Mouse (Mus musculus) embryo, embryonic 10.5 days (tissue): ENCODE measurements around the gene Rasa4.
"Not testable (repeated sequence)": the region's sequence is repeated elsewhere in the genome, so short reads cannot be mapped to it uniquely, and the experiment has no call there.

Experiments
- DNase-seq: peaks from one replicate; pipeline ENCODE4 v3.0.0-alpha.2; 2015; ENCODE audit warnings: low spot score

The Rasa4 gene

GRCm38 (mm10) chr5:136109042-136109441 lies 25.3 kb downstream of the Rasa4 start:
- no peak for DNase-seq

- DNase-seq, result not testable (repeated sequence)
Observed at GRCm38 (mm10) chr5:136113546-136113945, 29.8 kb downstream of the Rasa4 start.

GRCm38 (mm10) chr5:136115891-136116783 lies 32.4 kb downstream of the Rasa4 start, which contains the start of gene Polr2j:
TSS of gene Polr2j (plus strand) at chr5:136116631.
- DNase-seq, result peak; percentile 99

GRCm38 (mm10) chr5:136116784-136117112 lies 33.0 kb downstream of the Rasa4 start:
- DNase-seq, result no peak

- no peak for DNase-seq
Observed at GRCm38 (mm10) chr5:136122165-136122564, 38.4 kb downstream of the Rasa4 start.

GRCm38 (mm10) chr5:136135571-136136291 lies 52.0 kb downstream of the Rasa4 start, which contains the start of the genes Lrwd1 and Alkbh4:
TSS of gene Lrwd1 (minus strand) at chr5:136136074.
TSS of gene Alkbh4 (plus strand) at chr5:136136146.
- DNase-seq, result peak; percentile 98

- peak; percentile 15 for DNase-seq
Observed at GRCm38 (mm10) chr5:136136292-136136990, 52.7 kb downstream of the Rasa4 start.

GRCm38 (mm10) chr5:136137658-136138274 lies 54.0 kb downstream of the Rasa4 start:
- DNase-seq, result peak; percentile 79

GRCm38 (mm10) chr5:136139393-136139792 lies 55.7 kb downstream of the Rasa4 start:
- no peak for DNase-seq

- no peak for DNase-seq
Observed at GRCm38 (mm10) chr5:136140057-136140482, 56.4 kb downstream of the Rasa4 start.

- DNase-seq, result no peak
Observed at GRCm38 (mm10) chr5:136142746-136143145, 59.0 kb downstream of the Rasa4 start.

GRCm38 (mm10) chr5:136143161-136143755 lies 59.5 kb downstream of the Rasa4 start:
- peak; percentile 3 for DNase-seq

- no peak for DNase-seq
Observed at GRCm38 (mm10) chr5:136144606-136145430, 61.1 kb downstream of the Rasa4 start.

GRCm38 (mm10) chr5:136146936-136147335 lies 63.2 kb downstream of the Rasa4 start:
- DNase-seq, result no peak

- DNase-seq, result no peak
Observed at GRCm38 (mm10) chr5:136147704-136148103, 64.0 kb downstream of the Rasa4 start.

GRCm38 (mm10) chr5:136149134-136149576 lies 65.4 kb downstream of the Rasa4 start:
- DNase-seq, result not testable (repeated sequence)

- no peak for DNase-seq
Observed at GRCm38 (mm10) chr5:136152365-136152764, 68.6 kb downstream of the Rasa4 start.

- DNase-seq, result no peak
Observed at GRCm38 (mm10) chr5:136155399-136155798, 71.7 kb downstream of the Rasa4 start.

- DNase-seq, result not testable (repeated sequence)
Observed at GRCm38 (mm10) chr5:136160084-136160483, 76.4 kb downstream of the Rasa4 start.
